Mouse (Mus musculus) brown adipose tissue, adult 24 weeks (tissue): ENCODE results near the gene Rasgrf2. TPM values are rescaled to one million over a fixed set of nuclear protein-coding genes. Genes with fewer than 3 reads are reported as not detected.

Source experiments
- H3K27ac ChIP-seq: fragments of 200-500 bp; replicated peaks from 2 replicates; pipeline ENCODE4 v1.5.1; 2012; ENCODE audit warnings: low read depth, mild to moderate bottlenecking, low read length
- H3K4me1 ChIP-seq: fragments of 200-500 bp; 2 replicates; pipeline ENCODE4 v1.6.1; 2012; ENCODE audit warnings: low read length, mixed read lengths; ENCODE audit not compliant: control insufficient read depth, insufficient read depth, insufficient read length
- H3K4me3 ChIP-seq: fragments of 200-500 bp; 2 replicates; pipeline ENCODE4 v1.5.1; 2012; ENCODE audit warnings: low read depth, mild to moderate bottlenecking, low read length, moderate library complexity; ENCODE audit not compliant: insufficient read depth
- polyA plus RNA-seq: library from polyadenylated mRNA; stranded (reverse); fragments of >200 nt; gene quantifications from 2 replicates; pipeline ENCODE4 v1.2.4, GENCODE M21; 2012; ENCODE audit not compliant: missing spikeins, insufficient read depth, insufficient read length

Gene Rasgrf2
- polyA plus RNA-seq, 1 experiment, result 4.5 TPM

GRCm38 (mm10) chr13:91991412-91991811 is 140.0 kb downstream of the Rasgrf2 start:
- H3K4me3 ChIP-seq, result no peak overlapping the region
- H3K27ac ChIP-seq, result no peak overlapping the region
- no peaks in the 10 kb centered on the region for H3K4me1 ChIP-seq

- Histone ChIP-seq H3K4me3 (no peak overlapping the region), H3K27ac (no peak overlapping the region), H3K4me1 (no peaks in the 10 kb centered on the region)
These were observed 140.7 kb downstream of the Rasgrf2 start for GRCm38 (mm10) chr13:91990709-91991284.

DNA sequence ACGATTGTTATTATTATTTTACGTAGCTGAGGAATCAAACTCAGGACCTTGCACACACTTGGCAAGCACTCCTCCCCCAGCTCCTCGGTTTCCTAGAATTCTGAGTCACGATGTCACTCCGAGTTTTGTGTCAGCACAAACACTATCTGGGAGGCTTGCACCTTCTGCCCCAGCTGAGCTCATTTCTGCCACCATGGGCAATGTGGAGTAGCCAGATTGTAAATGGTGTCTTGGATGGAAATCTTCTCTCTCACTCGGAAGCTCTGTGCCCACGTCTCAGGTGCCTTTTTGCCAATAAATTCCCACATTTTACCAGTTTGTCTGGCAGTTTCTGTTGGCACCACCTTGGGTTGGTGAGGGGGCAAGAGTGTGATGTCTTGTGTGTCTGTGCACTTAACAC is 143.1 kb downstream of the Rasgrf2 start:
- Histone ChIP-seq H3K4me3 (no peak overlapping the region), H3K4me1 (no peaks in the 10 kb centered on the region), H3K27ac (no peak overlapping the region)

GRCm38 (mm10) chr13:91986958-91987357 is 144.5 kb downstream of the Rasgrf2 start:
- H3K27ac ChIP-seq, result no peak overlapping the region
- H3K4me3 ChIP-seq, result no peak overlapping the region
- H3K4me1 ChIP-seq, result no peaks in the 10 kb centered on the region

DNA sequence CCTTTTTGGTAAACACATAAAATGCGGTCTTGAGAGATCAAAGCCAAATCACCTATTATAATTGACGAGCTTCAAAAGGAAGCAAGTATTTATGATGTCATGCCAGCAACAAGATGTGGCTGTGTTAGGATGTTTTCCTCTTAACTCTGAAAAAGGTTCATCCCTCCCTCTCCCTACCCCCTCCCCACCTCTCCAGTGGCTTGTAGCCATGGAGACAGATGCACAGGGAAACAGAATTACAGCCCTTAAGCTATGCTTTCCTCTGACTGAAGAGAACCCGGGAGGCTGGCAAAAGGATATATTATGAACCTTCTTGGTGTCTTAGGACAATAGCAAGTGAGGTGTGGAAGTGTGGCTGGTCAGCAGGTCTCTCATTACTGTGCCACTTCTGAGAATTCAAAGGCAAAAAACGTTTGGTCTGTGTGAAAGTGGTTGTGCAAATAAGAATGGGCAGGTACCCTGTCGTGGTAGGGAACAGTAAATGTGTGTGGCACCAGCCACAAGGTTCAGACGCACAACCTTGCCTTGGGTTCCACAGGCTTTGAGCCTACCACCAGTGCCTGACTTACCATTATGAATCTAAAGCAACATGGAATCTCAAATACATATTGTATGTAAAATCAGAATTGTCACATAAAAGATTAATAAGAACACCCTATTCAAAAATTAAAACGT is 145.4 kb downstream of the Rasgrf2 start:
- Histone ChIP-seq H3K27ac (no peak overlapping the region), H3K4me1 (no peaks in the 10 kb centered on the region), H3K4me3 (no peak overlapping the region)

DNA sequence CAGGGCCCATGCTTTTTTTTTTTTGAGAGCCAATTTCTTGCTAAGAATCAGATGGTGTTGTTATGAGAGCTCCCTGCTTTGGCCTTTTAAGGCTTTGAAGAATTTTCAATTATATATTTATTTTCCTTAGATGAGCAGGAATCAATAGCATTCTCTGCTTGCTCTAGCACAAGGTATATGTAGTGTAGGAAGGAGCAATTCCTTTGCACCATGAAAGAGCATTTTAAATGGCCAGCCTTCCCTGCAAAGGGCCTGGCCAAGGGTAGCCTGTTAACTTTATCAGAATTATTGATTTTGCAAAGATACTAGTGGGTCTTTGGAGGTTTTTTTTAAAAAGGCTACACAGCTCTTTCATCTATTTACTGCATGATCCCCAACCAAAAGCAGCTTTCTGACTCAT is 146.4 kb downstream of the Rasgrf2 start:
- Histone ChIP-seq H3K4me1 (no peaks in the 10 kb centered on the region), H3K4me3 (no peak overlapping the region), H3K27ac (no peak overlapping the region)

DNA sequence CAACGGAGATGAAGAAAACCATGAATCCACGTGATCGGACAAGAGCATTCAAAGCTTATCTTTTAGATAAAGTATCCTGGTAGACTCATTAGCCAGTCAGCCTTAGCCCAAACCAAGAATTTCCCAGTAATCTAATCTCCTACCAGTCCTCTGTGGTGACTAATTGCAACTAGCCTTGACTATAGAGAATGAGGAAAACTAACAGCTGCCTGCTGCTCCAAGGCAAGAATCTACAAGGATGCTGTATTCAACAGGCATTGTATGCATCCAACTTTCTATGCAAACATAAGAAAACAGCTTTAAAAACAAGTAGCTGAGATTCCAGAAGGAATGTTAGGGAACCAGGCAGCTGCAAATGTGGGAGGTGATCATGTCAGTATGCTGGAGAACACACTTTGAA is 149.4 kb downstream of the Rasgrf2 start:
- Histone ChIP-seq H3K4me3 (no peak overlapping the region), H3K27ac (no peak overlapping the region)

DNA sequence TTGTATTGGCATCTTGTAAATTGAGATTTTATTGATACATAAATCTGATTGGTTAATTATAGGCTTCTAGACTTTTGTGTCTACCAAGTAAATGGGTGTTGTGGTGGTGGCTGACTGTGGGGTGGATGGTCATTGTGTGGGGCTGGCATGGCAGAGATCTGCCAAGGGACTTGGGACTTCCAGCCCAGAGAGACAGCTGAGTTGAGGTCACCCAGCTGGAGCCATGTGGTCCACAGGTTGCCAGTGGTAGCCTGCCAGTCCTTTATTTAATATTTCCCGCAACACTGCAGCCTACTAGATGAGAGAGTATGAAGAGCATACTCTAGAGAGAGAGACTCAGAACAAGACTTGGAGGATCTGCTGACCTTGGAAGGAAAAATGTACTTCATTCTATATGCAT is 150.0 kb downstream of the Rasgrf2 start:
- H3K4me1 ChIP-seq, result no peaks in the 10 kb centered on the region
- no peak overlapping the region for H3K27ac ChIP-seq
- H3K4me3 ChIP-seq, result no peak overlapping the region

More for the DNA sequence above, 149.4 kb downstream of the Rasgrf2 start:
- H3K4me1 ChIP-seq, result no peaks in the 10 kb centered on the region

GRCm38 (mm10) chr13:91976971-91977370 is 154.5 kb downstream of the Rasgrf2 start:
- H3K27ac ChIP-seq, result no peak overlapping the region
- H3K4me1 ChIP-seq, result no peaks in the 10 kb centered on the region
- no peak overlapping the region for H3K4me3 ChIP-seq

DNA sequence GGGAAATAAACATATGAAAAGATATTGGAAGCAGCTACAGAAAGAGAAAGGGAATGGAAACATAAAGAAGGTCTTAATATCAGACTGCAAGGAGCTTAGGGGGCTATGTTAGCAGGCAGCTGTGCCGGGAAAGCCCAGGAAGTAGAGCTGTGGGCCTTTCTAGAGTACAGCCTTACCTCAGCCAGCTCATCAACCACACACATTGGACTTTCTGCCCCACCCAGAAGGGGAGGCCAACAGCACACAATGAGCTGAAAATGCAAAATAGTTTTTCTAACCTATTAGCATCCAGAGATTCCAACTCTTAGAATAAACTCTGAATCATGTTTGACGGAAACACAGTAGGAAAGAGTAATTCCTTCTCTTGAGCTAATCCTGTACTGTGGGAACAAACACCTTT is 154.9 kb downstream of the Rasgrf2 start:
- no peak overlapping the region for H3K27ac ChIP-seq
- no peak overlapping the region for H3K4me3 ChIP-seq
- no peaks in the 10 kb centered on the region for H3K4me1 ChIP-seq

GRCm38 (mm10) chr13:91974154-91974553 is 157.3 kb downstream of the Rasgrf2 start:
- Histone ChIP-seq H3K27ac (no peak overlapping the region), H3K4me1 (no peaks in the 10 kb centered on the region), H3K4me3 (no peak overlapping the region)

GRCm38 (mm10) chr13:91971246-91971645 is 160.2 kb downstream of the Rasgrf2 start:
- Histone ChIP-seq H3K27ac (no peak overlapping the region), H3K4me1 (no peaks in the 10 kb centered on the region), H3K4me3 (no peak overlapping the region)

- Histone ChIP-seq H3K4me3 (no peak overlapping the region), H3K27ac (no peak overlapping the region), H3K4me1 (no peaks in the 10 kb centered on the region; the same call in 1 of the 2 replicates)
These were observed 175.0 kb downstream of the Rasgrf2 start for GRCm38 (mm10) chr13:91956474-91956873.

DNA sequence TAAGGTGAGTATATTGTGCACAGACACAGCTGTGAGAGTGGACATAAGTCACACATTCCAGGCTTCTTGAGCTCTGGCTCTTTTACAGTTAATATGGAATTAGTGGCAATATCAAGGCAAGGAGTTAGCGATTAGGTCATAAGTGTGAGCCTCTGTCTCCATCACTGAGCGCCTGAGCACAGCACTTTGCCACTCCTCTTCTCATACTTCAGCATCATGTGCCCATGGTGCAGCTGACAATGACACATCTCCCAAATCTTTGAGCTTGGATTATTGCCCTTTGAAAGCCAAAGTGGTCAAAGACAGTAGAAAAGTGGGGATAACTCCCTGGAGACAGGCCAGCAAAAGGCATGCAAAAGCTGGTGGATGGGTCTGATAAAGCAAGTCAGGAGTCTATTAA is 175.8 kb downstream of the Rasgrf2 start:
- Histone ChIP-seq H3K4me1 (no peaks in the 10 kb centered on the region; the same call in 1 of the 2 replicates), H3K27ac (no peak overlapping the region)

GRCm38 (mm10) chr13:91955175-91955574 is 176.3 kb downstream of the Rasgrf2 start:
- Histone ChIP-seq H3K4me3 (no peak overlapping the region), H3K27ac (no peak overlapping the region), H3K4me1 (no peaks in the 10 kb centered on the region; the same call in 1 of the 2 replicates)

More for the DNA sequence above, 175.8 kb downstream of the Rasgrf2 start:
- no peak overlapping the region for H3K4me3 ChIP-seq

DNA sequence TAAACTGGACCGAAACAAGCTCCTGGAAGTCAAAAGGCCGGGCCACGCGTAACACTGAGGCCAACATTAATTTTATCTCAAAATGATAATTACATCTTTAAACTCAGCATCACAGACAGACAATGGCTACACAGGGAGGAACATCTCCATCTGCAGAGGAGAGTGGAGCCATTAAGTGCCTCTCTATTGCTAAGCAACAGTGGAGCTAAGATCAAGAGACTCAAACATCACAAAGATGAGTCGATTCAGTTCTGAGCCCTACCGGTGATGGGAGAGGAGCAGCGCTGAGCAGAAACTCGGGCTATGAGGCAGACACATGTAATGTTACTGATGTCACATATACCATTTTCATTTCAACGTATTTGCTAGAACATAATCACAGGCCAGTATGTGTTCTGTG is 191.3 kb downstream of the Rasgrf2 start:
- Histone ChIP-seq H3K27ac (no peak overlapping the region), H3K4me3 (no peak overlapping the region), H3K4me1 (no peaks in the 10 kb centered on the region)
